Mouse (Mus musculus) CH12F3 (cell line): ENCODE data around the gene Sgo2a.
"Not testable (repeated sequence)": the region's sequence is repeated elsewhere in the genome, so short reads cannot be mapped to it uniquely, and the experiment has no call there.

Experiments
- in situ Hi-C: fragments of 300-500 bp; cut with MboI; formaldehyde crosslinking; loops from 2 replicates; pipeline ENCODE4 v1.14.3; 2020; ENCODE audit warnings: low sequenced_read_pairs

The Sgo2a gene

GRCm38 (mm10) chr1:58030156-58030871, 34.5 kb downstream of the Sgo2a start:
- in situ Hi-C loops: no loop called here

GRCm38 (mm10) chr1:58031160-58031769, 35.5 kb downstream of the Sgo2a start:
- in situ Hi-C loops: no loop called here

- in situ Hi-C loops: not testable (repeated sequence)
These were observed 41.5 kb downstream of the Sgo2a start for GRCm38 (mm10) chr1:58037306-58037705.

GRCm38 (mm10) chr1:58045076-58045475, 49.3 kb downstream of the Sgo2a start:
- in situ Hi-C loops: no loop called here

- in situ Hi-C loops: no loop called here
These were observed 49.8 kb downstream of the Sgo2a start for GRCm38 (mm10) chr1:58045546-58045945.

- in situ Hi-C loops: no loop called here
These were observed 51.0 kb downstream of the Sgo2a start for GRCm38 (mm10) chr1:58046721-58047290.

GRCm38 (mm10) chr1:58049126-58049525, 53.4 kb downstream of the Sgo2a start:
- in situ Hi-C loops: no loop called here

GRCm38 (mm10) chr1:58055598-58055997, 59.8 kb downstream of the Sgo2a start:
- in situ Hi-C loops: no loop called here

- in situ Hi-C loops: no loop called here
These were observed 60.5 kb downstream of the Sgo2a start for GRCm38 (mm10) chr1:58056074-58056807.

GRCm38 (mm10) chr1:58056939-58057338, 61.2 kb downstream of the Sgo2a start:
- in situ Hi-C loops: no loop called here

GRCm38 (mm10) chr1:58058846-58059245, 63.1 kb downstream of the Sgo2a start:
- in situ Hi-C loops: no loop called here

- in situ Hi-C loops: no loop called here
These were observed 66.4 kb downstream of the Sgo2a start for GRCm38 (mm10) chr1:58062131-58062530.

GRCm38 (mm10) chr1:58065151-58065550, 69.4 kb downstream of the Sgo2a start:
- in situ Hi-C loops: no loop called here

- in situ Hi-C loops: no loop called here
These were observed 69.8 kb downstream of the Sgo2a start for GRCm38 (mm10) chr1:58065606-58066005.

GRCm38 (mm10) chr1:58069181-58069580, 73.4 kb downstream of the Sgo2a start:
- in situ Hi-C loops: no loop called here

- in situ Hi-C loops: no loop called here
These were observed 74.3 kb downstream of the Sgo2a start for GRCm38 (mm10) chr1:58070091-58070490.

GRCm38 (mm10) chr1:58071006-58071405, 75.2 kb downstream of the Sgo2a start:
- in situ Hi-C loops: no loop called here

GRCm38 (mm10) chr1:58071509-58071908, 75.7 kb downstream of the Sgo2a start:
- in situ Hi-C loops: no loop called here

GRCm38 (mm10) chr1:58072416-58072815, 76.6 kb downstream of the Sgo2a start:
- in situ Hi-C loops: no loop called here

- in situ Hi-C loops: no loop called here
These were observed 77.4 kb downstream of the Sgo2a start for GRCm38 (mm10) chr1:58072991-58073730.

GRCm38 (mm10) chr1:58074266-58074665, 78.5 kb downstream of the Sgo2a start:
- in situ Hi-C loops: no loop called here
